Mouse (Mus musculus): ENCODE data around the gene Stmn1.

The Stmn1 gene

GRCm38 (mm10) chr4:134458856-134459255, 9.3 kb upstream of the Stmn1 start:
- DNase-seq (ENCODE audit: low read depth, low spot score): no peak

- DNase-seq (ENCODE audit: low read depth, low spot score): peak; percentile 53
Measured at GRCm38 (mm10) chr4:134460277-134460676, 7.8 kb upstream of the Stmn1 start.

GRCm38 (mm10) chr4:134461252-134461651, 6.9 kb upstream of the Stmn1 start:
- no peak for DNase-seq (ENCODE audit: low read depth, low spot score)

DNA sequence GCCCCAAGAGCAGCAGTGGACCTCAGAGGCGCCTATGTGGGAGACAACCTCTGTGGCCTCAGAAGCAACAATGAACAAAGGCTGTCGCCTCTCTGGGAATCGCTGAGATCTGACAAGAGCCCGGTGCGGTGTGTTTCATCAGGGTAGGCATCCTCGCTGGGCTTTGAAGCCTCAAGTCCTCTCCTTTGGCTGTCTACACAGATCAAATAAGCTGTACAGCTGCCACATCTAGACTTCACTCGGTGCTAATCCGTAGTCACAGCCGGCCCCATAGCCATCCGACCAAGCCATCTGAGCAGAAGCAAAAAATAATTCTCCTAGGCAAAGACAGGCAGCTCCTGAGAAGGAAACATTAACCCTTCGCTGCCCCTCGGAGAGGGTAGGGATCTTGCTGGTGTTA, 2.3 kb upstream of the Stmn1 start:
- DNase-seq (ENCODE audit: low read depth, low spot score): no peak

GRCm38 (mm10) chr4:134466381-134467262, 1.5 kb upstream of the Stmn1 start:
- no peak for DNase-seq (ENCODE audit: low read depth, low spot score)

DNA sequence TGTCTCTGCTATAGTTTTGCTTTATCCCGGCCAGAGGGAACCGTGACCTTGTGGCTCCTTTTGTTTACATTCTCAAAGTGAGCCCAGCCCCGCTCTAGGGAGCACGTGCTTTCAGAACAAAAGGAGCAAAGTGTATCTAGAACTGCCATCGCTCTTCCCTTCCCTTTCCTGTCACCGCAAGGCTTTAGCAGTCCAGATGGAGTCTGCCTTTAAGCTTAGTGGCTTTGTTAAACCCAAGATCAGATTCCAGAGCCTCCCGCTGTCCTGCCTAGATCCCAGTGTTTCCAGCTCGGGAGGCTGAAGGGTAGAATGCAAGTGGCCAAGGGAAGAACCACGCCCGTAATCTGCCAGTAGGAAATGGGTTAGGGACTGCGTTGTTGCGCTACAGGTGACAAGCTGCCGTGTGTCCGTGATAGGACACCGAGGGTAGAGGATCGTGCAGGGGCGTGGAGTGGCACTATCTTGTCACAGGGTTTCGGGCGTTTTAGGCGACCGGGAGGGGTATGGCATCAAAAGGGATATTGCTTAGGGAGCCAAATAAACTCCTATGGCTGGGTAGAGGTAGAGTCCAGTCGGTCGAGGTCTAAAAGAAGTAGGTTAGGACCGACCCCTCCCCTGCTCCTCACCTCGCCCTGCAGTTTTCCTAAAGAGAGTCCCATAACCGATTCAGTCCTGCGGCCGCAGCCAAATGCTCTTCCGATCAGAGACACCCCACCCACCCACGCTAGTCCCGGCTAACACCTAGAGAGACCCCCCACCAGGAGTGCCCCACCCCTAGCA, 495 bp upstream of the Stmn1 start:
- DNase-seq (ENCODE audit: low read depth, low spot score): peak; percentile 46

DNA sequence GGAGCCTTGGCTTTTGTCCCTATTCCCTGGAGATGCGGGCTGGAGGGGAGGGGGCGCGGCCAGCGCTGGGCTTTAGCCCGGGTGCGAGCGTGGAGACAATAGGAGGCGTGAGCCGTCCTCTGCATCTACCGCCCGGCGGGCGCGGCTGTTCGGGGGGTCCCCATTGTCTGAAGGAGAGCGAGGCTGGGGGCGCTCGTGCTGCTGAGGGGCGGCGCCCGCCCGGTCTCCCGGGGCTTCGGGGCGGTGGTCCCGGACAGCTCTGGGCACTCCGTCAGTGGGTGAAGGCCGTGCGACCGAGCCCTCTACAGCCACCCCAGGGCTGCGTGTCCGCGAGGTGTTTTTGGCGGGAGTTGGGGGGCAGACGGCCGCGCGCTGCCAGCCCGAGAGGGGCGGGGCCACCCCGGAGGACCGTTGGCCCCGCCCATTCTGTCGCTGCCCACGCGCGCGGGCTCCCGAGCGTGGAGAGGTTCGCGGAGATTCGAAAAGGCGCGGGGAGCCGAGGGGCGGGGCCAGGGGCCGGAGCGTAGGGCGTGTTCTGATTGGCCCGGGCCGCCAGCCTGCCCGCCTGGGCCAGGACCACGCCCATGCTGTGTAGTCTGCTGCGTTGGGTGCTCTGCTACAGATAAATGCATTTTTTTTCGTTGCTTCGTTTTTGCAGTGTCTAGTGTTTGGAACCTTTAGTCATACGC, 602 bp downstream of the Stmn1 start:
- peak; percentile 95 for DNase-seq (ENCODE audit: low read depth, low spot score)

GRCm38 (mm10) chr4:134469341-134469796, 1.2 kb downstream of the Stmn1 start:
- no peak for DNase-seq (ENCODE audit: low read depth, low spot score)

GRCm38 (mm10) chr4:134469985-134470384, 1.9 kb downstream of the Stmn1 start:
- DNase-seq (ENCODE audit: low read depth, low spot score): no peak

DNA sequence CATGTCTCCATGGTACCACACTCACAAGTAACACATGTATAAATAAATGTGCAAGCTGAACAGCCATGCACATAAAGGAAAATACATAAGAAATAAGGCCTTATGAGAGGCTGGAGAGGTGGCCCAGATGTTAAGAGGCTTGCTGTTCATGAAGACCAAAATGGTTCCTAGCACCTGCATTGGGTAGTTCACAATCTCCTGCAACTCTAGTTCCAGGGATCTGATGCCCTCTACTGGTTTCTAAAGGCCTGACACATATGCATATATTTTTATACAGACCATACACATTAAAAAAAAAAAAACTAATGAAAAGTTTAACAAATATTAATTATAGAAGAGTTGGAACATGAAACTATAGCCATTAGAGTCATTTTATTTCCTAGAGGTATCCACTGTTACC, 3.3 kb downstream of the Stmn1 start:
- DNase-seq (ENCODE audit: low read depth, low spot score): peak; percentile 37

DNA sequence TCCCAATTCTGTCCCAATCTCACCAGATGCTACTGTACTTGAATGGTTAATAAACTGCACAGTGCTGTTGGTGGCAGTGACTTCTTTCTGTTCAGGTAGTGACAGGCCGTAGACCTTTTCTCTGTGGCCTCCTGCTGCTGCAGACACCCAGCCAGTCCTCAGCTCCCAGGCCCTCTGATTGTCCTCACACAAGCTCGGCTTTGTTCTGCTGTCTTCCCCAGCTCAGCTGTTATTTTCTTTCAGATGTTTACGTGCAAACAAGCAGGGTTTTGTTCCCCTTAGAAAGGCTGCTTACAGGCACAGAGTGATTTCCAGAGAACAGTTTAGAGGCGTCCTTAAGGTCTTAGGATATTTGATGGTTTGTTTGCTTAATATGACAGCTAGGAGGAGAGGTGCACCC, 5.6 kb downstream of the Stmn1 start:
- DNase-seq (ENCODE audit: low read depth, low spot score): no peak

DNA sequence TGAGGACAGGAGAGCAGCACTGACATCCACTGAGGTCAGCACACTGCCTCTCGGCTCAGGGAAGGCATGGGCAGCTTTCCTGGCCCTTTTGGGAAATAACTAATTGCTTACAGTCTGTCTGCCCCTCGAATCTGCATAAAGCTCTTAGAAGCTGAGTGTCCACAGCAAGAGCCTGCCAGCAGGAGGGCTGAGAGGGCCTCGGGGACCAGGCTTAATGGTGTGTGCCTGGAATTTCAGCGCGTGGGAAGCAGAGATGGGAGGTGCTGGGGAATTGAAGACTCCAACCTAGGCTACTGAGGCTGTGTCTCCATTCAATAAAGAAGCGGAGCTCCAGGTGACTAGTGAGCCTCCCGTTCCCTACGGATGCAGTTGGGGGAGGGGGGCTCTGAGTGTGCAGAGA, 6.1 kb downstream of the Stmn1 start:
- DNase-seq (ENCODE audit: low read depth, low spot score): no peak

DNA sequence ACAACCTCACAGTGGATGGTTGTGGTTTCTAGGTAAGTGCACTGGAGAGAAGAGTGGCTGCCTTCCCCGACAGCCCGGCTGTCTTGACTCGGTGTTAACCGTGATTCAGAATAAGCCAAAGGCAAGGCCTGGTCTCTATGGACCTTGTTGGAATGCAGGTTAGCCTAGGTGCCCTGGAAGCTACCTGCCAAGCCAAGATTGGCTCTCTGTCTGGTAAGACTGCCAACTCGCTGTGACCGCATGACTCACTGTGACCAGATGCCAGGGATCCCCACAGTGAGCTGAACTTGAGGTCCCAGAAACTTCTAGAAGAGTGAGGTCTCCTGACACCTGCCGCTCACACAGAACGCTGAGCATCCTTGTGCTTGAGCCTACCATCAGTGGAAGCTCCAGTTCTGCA, 8.8 kb downstream of the Stmn1 start:
- no peak for DNase-seq (ENCODE audit: low read depth, low spot score)

DNA sequence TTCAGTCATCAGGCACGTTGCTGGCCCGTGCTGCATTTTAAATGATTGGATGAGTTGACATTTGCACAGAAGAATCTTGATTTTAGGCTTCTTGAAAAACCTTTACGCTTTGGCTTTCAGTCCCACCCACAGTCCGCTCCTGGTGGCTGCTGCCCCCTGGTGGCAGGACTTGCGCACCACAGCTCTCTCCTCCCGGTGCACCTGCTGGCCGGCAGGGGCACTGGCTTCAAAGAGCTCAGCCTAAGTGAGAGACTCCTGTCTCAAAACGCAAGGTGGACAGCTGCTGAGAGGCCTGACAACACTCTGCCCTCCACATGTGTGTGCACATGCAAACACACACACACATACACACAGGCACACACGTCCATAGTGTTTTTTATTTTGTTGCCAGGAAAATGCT, 9.9 kb downstream of the Stmn1 start:
- peak; percentile 95 for DNase-seq (ENCODE audit: low read depth, low spot score)

- DNase-seq (ENCODE audit: low read depth, low spot score): no peak
Measured at GRCm38 (mm10) chr4:134479839-134480238, 11.7 kb downstream of the Stmn1 start.

DNA sequence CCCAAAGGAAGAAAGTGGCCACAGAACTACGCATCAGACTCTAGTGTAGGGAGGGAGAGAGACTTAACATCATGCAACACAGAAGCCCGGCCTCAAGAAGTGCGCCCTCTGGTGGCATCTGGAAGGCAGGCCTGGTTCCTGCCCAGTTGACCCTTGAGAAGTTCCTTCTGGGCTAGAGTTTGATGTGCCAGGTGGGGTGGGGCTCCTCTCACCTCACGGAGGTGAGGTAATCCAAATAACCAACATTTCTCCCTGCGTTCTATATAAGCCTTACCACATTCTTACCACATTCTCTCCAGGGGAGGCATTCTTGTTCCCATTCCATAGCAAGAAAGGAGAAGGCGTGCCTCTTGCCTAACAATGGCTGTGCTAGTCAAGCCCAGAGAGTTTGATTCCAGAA, 12.7 kb downstream of the Stmn1 start:
- DNase-seq (ENCODE audit: low read depth, low spot score): peak; percentile 86

DNA sequence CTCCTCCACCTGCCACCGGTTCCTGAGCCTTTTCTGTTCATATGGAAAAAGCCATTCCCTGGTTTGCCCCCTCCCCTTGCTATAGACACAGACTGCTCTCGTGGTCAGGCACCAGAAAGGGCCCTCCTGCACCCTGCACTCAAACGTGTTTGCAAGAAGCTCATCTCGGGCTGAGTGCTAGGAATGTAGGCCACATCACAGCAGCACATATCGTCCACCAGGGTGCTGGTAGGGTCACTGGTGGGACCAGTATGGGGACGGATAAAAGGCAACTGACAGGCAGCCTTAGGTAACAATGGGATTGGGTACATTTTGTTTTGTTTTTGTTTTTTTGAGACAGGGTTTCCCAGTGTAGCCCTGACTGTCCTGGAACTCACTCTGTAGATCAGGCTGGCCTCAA, 13.2 kb downstream of the Stmn1 start:
- DNase-seq (ENCODE audit: low read depth, low spot score): no peak

DNA sequence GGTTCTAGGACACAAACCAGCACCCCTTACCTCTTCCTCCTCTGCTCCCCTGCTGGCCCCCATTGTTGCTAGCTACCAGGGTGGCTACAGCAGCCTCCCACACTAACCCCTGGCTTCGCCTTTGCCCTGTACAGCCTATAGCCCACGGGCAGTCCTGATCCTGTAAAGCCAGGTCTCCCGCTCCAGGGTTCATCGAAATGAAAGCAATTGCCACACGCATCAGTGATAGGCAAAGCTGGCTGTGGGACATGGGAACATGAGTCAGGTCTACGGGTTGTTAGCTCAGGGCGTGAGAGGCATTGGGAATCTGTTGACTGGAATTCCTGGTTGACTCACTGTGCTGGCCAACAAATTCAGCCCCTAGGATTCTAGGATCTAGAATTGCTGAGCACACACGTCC, 14.3 kb downstream of the Stmn1 start:
- DNase-seq (ENCODE audit: low read depth, low spot score): no peak

- no peak for DNase-seq (ENCODE audit: low read depth, low spot score)
Measured at GRCm38 (mm10) chr4:134483078-134483688, 15.1 kb downstream of the Stmn1 start.

- DNase-seq (ENCODE audit: low read depth, low spot score): peak; percentile 40
Measured at GRCm38 (mm10) chr4:134483696-134484095, 15.6 kb downstream of the Stmn1 start.

DNA sequence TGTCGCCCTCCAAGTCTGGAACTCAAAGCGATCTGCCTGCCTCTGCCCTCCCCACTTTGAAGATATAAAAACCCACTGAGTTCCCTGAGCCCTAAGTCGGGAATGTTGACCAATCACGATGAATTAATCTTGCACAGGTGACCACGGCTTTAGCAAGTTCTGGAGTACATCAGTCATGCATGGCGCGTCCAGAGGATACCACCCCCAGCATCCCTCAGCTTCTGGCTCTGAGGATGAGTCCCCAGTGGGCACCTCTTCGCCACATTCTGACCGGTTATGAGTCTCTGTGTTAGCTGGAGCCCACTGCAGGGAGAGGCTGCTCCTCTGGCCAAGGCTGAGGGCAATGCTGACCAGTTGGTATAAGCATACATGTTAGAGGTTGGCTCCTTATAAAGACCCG, 16.1 kb downstream of the Stmn1 start:
- no peak for DNase-seq (ENCODE audit: low read depth, low spot score)

Measured in CD4-positive, CD25-positive, alpha-beta regulatory T cell, adult 2 months (primary cell).